ENCODE assay signal across 11 mouse cellular contexts in the genomic region with DNA sequence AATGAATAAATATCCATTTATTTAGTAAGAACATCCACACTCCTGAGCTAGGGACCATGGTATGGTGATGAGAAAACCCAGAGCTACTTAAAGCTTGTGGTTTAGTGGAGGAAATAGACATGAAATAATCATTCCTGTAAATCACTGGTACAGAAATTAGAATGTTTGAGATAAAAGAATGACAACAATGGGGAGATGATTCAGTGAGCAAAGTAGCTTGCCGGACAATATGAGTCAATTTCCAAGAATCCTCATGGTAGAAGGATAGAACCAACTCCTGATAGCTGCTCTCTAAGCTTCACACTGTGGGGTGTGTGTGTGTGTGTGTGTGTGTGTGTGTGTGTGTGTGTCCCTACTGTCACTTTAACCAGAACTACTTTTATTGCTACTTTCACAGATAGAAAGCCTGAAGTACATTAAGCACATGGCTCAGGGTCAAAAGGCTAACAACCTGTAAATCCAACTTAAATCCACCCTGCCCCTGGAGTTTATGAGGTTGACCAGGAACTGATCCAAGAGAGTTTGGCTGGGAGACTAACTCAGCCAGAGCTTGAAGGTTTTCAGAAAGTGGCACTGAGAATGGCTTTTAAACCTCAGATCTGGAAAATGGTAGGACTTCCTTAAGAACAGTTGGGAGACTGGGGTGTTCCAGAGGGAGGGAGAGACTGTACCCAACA.
"Had no signal": no experiment of that assay in that cellular context is flagged by ENCODE, and none has a peak within 500 bp of the region (broad histone marks: within the 10 kb centered on the region; RNA-seq: fewer than 3 reads in every experiment).

No protein-coding gene starts in this region.

- H3K36me3 ChIP-seq: neural tube, embryonic 15.5 days had no signal

- H3K27me3 ChIP-seq: neural tube, embryonic 15.5 days had no signal

- H3K27ac ChIP-seq: layer of hippocampus, adult 2 months; liver, embryonic 14.5 days; neural tube, embryonic 15.5 days; stomach, postnatal 0 days had no signal

- H3K9ac ChIP-seq: liver, embryonic 14.5 days; neural tube, embryonic 15.5 days had no signal

- H3K4me3 ChIP-seq: layer of hippocampus, adult 2 months; myocyte; neural tube, embryonic 15.5 days had no signal

- DNase-seq: kidney, postnatal 10 days; kidney, postnatal 4 days; lung, adult 18-20 months; lung, postnatal 36 days; midbrain, embryonic 14.5 days; thymus, postnatal 4 days had no signal

- H3K9me3 ChIP-seq: neural tube, embryonic 15.5 days had no signal

- H3K4me2 ChIP-seq: neural tube, embryonic 15.5 days had no signal
